Mouse (Mus musculus): ENCODE data around the gene Vmp1.

DNA sequence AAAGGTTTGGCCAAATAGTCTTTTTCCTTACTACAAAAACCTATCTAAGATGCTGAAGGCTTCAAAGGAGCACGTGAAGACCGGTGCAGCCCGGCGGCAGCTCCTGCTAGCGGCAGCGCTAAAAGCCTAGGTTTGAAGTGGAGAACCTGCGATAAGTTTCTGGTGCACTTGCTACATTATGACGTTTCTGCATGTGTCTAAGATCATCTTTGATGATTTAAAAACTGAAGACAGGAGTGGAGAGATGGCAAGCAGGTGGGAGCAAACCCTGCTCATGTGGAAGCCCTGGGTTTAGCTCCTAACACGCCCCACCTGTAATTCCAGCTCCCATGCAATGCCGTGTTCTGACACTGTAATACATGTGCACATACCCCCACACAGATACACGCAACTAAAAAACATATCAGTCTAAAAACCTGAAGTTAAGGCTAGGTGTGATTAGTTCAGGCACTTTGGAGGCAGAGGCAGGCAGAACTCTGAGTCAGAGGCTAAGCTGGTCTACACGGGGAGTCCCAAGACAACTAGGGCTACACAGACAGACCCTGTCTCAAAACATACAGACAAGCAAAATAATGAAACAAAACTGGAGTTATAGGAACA lies 101.6 kb downstream of the Vmp1 start:
- TF ChIP-seq EP300 (IDR thresholded peaks at IDR 0.05; ENCODE audit: insufficient read depth, low read depth, low read length) (no peak), CTCF (IDR thresholded peaks at IDR 0.05; ENCODE audit: low read depth, low read length) (no peak)

All from ES-Bruce4 (cell line).